Mouse (Mus musculus) spleen, postnatal 4 days (tissue): ENCODE data around the gene Disc1.
A peak's percentile ranks its signal among the peaks of the same experiment; 100 is the strongest.

Experiments
- DNase-seq, 2 experiments: peaks; one replicate each; pipeline ENCODE4 v3.0.0; 2022; ENCODE audit warnings: low spot score in 2 of 2

Gene Disc1

DNA sequence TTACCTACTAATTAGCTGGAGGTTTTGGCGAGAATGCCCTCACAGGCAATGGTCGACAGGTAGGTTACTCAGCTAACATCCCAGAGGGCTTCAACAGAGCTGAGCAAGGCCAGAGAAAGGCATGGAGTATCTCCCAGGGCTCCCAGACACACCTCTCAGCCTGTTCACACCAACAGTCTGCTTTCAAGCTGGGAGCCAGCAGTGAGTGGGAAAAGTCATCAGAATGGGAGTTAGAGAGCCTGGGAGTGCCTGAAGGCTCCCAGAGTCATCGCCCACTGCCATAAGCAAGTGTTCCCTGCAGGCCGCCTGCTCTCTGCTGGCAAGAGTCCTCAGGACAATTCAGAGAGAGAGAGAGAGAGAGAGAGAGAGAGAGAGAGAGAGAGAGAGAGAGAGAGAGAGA is 167.1 kb downstream of the Disc1 start:
- no peak for DNase-seq

DNA sequence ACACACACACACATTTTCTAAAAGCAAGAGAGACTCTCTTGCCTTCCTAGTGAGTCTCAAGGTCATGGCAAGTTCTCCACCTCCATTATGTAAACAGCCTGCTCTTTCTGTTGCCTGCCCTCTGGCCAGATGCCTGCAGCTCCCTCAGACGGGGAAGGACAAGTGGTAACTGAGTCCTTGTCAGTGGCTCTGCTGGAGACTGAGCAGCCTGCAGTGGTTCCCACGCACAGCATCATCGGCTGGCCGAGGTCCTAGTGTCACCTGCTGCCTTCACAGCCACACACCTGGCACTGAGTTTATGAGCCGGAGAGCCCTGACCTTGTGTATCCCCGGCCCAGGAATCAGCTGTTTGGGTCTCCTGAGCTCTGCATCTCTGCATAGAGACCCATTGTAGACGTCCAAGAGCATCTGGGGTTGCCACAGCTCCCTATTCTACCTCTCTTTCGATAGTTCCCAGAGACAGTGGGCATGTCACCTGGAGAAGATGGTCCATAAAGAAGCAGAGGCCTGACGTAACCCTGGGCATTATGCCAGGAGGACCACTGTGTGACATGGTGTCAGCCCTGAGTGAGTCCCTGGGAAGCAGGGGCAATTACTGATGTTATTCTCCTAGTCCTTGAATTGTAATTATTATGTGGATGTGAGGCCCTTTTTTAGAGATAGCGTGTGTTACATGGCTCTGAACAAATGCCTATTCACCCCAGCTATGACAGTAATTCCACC is 169.2 kb downstream of the Disc1 start:
- DNase-seq = no peak

DNA sequence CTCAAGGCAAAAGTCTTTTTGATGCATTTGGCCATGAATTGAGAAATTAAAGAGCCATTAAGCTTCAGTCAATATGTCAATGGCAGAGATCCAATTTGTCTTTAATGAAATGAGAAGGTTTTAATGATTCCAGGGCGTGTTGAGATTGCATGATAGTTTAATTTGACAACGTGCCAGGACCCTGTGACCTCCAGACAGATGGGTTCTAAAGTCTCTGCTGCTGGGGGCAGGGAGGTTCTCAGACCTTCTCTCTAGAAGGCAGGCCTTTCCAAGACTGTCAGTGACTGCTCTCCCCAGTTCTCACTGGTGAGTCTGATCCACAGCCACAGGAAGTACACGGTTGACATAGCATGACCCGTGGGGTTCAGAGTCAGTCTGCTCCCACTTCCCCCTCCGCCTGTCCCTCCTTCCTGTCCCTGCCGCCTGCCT is 170.3 kb downstream of the Disc1 start:
- peak in 1 of 2 experiments; percentile 16 for DNase-seq

DNA sequence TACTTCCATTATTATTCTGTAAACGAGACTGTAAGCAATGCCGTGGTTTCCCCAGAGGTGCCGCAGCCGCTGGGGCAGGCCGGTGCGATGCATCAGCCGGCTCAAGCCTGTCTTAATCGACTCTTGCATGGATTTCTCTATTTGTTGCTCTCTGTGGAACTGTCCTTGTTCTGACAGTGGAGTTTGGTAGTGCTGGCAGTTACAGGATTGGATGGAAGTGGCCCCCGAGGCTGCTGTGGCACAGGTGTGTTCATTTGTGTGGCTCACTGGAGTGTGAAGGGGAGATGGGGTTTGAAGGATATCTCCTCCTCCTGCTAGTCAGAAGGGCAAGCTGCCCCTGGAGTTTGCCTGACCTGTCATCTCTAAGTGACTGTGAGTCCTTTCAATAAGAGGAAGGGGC is 171.3 kb downstream of the Disc1 start:
- no peak for DNase-seq

DNA sequence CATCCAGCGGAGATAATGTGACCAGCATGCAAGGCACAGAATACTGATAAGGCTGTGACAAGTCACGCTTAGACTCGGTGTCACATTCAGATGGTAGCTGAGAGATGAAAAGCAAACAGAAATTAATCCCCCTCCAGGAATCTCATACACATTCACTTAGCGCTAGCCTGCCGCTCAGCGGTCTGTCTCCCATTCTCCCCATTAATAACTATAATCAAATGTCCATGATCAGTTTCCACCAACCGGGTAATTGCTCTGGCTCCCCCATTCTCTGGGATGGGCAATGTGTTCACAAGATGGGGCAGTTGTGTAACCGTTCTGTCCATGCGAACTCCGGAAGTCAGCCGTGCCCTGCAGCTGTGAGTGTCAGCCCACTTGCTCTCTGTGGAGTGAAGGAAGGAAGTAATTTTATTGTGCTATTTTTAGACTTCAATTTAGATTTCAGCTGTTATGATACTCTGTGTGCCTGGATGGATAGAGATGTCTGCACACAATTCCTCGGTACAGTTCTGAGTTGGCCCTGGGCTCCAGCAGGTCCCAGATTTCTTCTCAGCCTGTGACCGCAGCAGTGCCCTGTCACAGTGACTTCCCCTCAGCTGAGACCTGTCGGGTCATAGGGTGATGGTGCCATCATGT is 173.1 kb downstream of the Disc1 start:
- DNase-seq = peak in 1 of 2 experiments; percentile 19

DNA sequence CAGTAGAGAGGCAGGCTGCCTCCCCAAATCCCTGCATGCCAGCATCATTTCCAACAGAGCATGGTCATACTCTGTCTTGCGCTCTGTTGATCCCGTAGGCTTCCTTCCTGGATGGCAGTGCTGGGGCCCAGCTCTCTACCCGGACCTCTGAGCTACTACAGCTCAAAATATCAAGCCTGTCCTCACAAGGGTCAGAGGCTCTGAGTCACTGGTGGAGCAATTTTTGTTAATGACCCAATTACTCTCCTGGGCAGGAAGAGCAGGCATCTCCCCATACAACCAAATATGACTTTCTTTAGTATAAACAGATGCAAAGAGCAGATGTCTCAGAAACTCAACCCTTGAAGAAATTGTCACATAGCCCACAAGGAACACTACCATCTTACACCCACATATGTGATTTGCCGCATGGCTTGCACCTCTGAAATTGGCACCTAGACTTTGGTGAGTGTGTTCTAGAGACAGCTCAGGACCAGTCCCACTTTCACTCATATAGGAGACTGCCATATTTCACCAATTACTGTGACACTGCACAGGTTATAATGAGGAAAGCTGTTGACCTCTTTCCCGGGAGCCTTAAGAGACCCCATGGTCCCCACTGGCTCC is 176.6 kb downstream of the Disc1 start:
- DNase-seq = no peak

DNA sequence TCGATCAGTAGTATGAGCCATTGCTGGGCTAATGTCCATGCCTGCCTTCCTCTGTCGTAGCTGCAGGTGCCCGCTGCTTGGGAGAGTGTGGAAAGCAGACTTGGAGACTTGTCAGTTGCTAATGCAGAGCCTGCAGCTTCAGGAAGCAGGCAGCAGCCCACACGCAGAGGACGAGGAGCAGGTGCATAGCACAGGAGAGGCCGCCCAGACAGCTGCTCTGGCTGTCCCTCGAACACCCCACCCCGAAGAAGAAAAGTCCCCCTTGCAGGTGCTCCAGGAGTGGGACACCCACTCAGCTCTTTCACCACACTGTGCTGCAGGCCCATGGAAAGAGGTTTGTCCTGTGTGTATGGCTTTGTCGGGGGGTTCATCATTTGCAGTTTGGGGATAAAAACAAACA is 178.7 kb downstream of the Disc1 start:
- no peak for DNase-seq

DNA sequence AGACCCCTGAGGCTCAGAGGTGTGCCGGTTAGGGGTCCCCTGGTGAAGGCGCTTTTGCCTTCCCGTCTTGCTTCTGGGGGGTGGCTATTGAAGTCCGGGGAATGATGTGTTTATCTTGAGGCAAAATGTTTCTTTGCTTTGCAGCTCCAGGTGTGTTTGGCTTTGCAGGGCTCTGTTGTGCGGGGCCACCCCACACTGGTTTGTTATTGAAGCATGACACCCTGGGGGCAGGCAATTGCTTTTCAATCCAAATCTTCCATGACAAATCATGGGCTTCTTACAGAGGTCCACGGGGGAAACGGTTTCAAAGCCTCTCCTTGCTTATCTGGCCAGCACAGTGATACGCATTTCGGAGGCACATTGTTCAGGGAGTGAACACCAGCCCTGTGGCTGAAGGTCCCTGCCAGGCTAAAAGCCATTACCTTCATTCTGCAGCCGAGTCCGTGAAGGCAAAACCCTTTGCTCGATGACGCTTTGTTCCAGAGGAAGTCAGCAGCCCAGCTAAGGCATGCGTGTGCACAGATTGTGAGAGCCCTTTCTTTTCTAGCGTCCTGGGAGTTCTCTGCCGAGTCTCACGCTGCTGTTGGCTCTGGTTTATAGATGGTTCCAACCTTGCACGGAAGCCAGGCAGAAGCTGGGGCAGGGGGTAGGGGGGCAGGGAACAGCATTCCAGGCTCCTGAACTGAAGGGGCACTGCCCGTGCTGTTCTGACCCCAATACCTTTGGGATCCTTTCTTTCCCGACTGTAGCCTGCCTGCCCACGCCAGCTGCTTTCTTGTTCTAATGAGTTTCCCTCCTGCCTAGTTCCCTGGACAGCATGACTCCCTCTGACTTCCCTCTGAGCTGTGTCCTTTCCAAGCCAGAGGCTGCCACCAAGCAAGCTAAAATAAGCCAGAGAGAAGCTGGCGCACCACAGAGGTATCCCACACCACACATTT is 182.2 kb downstream of the Disc1 start:
- no peak for DNase-seq

DNA sequence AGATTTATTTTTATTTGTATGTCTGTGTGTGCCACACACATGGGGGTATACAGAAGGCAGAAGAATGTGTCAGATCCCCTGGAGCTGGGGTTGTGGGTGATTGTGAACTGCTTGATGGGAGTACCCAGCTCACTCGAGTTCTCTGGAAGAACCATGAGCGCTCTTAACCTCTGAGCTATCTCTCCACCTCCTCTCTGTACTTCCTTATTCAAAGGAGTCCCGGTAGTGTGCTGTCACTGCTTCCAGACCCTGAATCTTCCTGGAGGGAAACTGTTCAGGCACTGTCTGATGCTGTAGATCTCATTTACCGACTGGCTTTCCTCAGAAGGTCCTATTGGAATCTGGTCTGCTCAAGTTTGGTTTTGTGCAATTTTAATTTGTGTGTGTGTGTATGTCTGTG is 186.8 kb downstream of the Disc1 start:
- no peak for DNase-seq

DNA sequence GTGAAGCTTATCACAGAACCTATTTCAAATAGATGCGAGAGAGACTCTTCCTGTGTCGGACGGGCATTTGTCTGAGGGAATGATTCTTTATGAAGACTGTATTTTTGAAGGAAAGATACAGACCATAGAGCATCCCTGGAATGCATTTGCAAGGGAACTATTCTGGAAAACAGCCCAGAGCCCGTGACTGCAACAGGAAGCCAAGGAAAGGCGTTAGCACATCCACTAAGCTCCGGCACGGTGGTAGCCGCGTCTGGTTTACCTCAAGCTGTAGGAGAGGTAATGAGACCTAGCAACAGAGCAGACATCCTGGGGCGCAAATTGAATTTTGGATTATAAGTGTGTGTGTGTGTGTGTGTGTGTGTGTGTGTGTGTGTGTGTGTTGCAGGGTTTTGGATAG is 188.4 kb downstream of the Disc1 start:
- no peak for DNase-seq

DNA sequence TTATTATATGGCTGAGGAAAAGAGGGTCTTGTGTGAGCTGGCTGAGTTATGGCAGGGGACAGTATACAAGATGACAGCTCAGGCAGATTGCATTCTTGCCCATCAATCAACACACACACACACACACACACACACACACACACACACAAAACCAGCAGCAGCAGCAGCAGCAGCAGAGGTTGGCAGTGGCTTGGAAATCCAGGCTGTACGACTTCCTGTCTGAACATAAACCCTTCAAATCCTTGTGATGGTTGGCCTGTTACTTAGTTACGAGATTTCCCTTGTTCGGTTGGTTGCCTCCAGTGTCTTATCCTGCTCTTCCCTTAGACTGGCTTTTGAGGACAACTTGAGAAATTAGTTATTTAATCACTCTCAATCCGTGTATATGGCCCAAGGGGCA is 188.9 kb downstream of the Disc1 start:
- DNase-seq = no peak

DNA sequence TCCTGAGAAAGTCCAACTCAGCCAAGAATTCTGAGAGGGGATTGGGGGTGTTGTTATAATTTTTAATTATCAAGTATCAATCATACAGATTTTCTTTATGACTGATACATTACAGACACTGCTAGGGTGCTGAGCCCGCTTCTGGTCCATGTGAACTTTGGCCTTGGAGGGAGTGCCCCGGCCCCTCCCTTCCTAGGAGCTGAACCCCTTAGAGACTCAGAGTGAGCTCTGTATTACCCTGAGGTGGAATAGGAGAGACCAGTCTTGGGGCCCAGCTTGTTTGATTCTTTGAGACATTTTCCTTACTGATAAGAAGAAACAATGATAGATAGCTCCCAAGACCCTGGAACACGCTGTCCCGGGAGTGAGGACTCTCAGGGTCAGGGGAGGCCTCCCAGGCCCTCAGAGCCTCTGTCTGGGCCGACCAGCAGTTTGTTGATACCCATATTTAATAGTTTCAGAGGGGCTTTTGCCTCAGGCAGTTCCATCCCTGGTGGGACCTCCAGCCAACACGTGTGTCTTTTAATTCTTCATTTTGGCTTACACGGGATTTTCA is 192.8 kb downstream of the Disc1 start:
- DNase-seq = no peak

DNA sequence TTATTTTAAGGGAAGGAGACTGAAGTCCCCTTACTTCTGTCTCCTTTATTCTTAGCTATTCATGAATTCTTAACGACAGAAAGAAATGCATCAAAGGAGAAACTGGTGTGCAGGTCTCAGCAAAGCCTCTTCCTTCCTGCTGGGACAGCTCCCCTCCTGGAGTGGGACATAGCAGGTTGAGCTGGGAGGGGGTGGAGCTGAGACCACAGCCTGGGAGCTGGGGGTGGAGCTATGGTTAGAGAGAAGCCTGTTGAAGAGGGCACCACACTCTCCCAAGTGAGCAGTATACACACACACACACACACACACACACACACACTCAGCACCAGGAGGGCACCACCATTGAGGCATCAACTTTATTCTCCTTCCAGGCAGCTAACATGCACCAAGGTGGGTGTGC is 193.4 kb downstream of the Disc1 start:
- DNase-seq = no peak

DNA sequence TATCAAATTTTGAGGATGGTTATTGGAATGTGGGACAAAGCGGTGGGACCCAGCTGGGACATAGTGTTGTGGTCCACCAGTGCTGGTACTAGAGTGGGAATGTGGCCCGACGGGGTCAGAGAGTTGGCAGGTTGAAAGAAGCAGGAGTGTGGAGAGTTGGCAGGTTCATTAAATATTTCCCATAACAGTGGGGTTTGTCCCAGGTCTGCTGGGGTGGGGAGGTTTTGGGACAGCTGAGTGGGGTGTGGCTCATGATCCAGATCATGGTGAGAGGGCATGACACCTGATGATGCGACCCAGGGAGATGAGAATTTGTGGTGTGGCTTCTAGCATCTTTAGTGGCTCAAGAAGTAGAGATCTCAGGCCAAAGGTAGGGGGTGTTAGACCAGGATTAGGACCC is 199.0 kb downstream of the Disc1 start:
- DNase-seq = no peak

DNA sequence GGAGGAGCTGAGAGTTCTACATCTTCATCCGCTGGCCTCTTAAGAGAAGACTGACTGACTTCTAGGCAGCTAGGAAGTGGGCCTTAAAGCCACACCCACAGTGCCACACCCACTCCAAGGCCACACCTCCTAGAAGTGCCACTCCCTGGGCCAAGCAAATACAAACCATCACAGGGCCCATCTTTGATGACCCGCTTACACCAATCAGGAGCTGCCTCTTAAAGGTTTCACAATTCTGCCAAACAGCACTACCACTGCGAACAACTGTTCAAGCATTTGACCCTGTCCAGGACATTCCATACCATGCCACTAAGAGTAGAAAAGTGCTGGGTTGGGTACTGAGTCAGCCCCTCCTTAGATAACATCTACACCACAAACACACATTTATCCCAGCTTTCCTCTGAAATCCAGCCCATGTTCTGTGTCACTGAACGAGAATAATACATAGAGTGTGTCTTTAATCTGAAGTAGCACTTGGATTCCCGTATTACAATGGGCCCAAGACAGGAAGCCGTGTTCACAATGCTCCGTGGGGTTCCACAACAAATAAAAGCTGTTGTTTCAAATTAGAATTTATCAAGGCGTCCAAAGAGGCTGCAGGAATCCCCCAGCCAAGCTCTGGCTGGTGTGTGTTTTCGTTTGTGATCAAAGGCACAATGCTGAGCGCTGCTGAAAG is 199.6 kb downstream of the Disc1 start:
- DNase-seq = peak in 1 of 2 experiments; percentile 18

DNA sequence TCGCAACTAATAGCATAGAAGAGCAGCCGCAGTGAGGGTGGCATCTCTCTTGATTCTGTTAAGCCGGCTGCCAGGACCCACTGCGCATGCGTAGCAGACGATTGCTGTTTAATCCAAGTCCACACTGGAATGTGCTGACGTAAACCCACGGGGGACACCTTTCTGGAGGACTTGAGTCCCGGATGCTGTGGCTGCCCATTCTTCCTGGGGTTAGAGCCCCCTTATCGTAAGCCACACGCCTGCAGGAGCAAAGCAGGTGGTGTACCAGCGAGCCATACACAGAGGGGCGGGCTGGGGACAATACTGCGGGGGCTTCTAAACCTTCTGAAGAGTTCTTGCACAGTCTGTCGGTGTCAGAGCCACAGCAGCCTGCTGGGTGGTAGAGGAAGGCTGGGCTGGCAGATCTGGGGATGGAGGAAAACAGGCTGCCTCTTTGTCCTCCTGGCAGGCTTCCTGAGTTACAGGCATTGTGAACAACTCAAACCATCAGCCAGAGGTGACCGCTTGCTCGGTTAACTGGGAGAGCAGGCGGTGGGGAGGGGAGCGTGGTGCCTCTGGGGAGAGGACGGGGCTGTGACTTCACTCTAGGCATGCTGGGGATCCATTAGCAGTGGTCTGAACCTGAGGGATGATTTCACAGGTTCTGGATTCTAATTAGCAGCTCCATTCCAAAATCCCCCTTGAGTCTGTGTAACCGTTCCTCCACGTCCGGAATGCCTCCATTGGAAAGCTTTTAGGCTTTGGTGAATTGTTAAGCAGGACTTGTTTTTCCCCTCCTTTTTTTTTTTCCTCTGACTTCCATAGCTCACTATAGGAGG is 200.4 kb downstream of the Disc1 start:
- peak; percentile 25 to 70 for DNase-seq

DNA sequence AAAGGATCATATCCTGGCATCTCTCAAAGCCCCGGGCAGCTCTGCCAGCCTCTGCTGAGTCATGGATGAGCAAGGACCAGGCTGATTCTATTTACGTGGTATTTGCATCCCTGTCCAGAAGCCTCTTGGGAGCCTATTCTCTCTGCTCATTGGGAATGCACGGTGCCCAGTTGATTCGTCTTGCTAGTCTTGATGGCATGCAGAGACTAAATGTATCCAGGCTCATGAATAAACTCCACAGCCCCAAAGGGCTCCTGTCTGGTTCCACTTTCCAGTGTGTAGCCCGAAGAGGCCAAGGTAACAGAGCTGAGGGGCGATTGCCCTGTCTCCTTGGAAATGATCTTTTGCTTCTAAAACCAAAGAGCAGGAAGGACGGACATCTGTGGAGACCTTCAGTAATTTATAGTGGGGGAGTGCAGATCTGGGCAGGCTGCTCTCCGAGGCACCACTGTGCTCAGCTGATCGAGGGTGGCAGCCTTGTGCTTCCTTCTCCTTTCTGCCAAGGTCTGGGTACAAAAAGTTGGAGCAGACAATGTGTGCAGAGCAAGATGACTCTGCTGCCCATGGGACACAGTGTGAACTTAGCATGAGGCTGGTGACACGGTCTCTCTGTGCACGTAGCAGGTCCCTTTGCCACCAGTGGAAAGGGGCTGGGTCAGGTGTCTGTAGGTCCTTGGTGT is 201.2 kb downstream of the Disc1 start:
- DNase-seq = no peak

DNA sequence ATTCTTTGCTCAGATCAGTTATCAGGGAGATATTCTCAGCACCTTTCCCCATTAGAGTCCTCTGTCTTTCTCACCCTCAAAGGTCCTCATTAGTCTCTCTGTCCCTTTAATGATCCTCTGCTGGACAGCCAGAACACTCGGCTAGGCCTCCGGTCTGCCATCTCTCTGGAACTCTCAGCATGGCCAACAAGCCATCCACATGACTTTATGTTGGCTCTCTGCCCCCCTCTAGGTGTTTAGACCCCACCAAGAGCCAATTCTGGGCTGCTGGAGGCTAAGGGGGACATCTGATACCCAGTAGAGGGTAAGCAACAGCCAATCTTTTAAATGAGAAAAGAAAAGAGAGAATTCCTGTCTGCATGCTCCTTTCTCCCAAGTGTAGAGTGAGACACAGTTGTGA is 203.7 kb downstream of the Disc1 start:
- no peak for DNase-seq

DNA sequence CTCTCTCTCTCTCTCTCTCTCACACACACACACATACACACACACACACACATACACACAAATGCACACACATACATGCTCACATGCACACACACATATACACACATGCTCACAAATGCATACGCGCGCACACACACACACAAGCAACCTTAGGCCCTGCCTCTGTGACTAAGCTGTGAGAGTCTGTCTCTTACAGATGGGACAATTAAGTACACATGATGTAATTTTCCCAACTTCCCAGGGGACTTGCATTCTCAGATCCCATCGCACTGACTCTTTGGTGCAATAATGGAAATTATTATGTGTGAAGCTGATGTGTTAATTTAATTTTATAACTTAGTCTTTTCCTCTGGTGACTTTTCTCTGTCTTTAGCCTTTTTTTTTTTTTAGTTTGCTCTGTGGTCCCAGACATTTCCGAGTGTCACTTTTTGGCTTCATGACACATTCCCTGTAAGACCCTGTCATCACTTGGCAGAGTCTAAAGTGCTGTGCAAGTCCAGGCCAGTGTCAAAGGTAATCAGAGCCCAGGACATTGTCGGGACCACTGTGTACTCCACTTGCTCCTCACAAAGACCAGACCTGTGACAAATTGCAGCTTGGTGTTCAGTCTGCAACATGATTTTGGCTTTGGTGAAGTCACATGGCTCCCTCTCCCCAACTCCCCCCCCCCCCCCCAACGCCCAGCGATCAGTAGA is 205.0 kb downstream of the Disc1 start:
- no peak for DNase-seq
